Mouse (Mus musculus): ENCODE data around the gene Ascc1. TPM values are rescaled to one million over a fixed set of nuclear protein-coding genes. Genes with fewer than 3 reads are reported as not detected.

Gene Ascc1
- total RNA-seq, 1 experiment from 2014 or later = 33.8 TPM

- no peak for DNase-seq
Measured at GRCm38 (mm10) chr10:60080601-60080981, 78.0 kb downstream of the Ascc1 start.

GRCm38 (mm10) chr10:60080982-60081825 lies 78.6 kb downstream of the Ascc1 start:
- no peak for DNase-seq

- DNase-seq = peak; percentile 20
Measured at GRCm38 (mm10) chr10:60081905-60082304, 79.3 kb downstream of the Ascc1 start.

GRCm38 (mm10) chr10:60084065-60084464 lies 81.5 kb downstream of the Ascc1 start:
- no peak for DNase-seq

GRCm38 (mm10) chr10:60092311-60092710 lies 89.7 kb downstream of the Ascc1 start:
- DNase-seq = no peak

- no peak for DNase-seq
Measured at GRCm38 (mm10) chr10:60093751-60094150, 91.1 kb downstream of the Ascc1 start.

GRCm38 (mm10) chr10:60095558-60095957 lies 93.0 kb downstream of the Ascc1 start:
- no peak for DNase-seq

GRCm38 (mm10) chr10:60096302-60096701 lies 93.7 kb downstream of the Ascc1 start:
- no peak for DNase-seq

GRCm38 (mm10) chr10:60097146-60097545 lies 94.5 kb downstream of the Ascc1 start:
- no peak for DNase-seq

GRCm38 (mm10) chr10:60097774-60098173 lies 95.2 kb downstream of the Ascc1 start:
- no peak for DNase-seq

- DNase-seq = no peak
Measured at GRCm38 (mm10) chr10:60105391-60106145, 103.0 kb downstream of the Ascc1 start.

GRCm38 (mm10) chr10:60106146-60106530 lies 103.5 kb downstream of the Ascc1 start, which contains the start of gene Spock2:
Spock2 (plus strand) TSS chr10:60106219.
- peak; percentile 39 for DNase-seq

- DNase-seq = peak; percentile 45
Measured at GRCm38 (mm10) chr10:60106531-60107186, 104.1 kb downstream of the Ascc1 start.

- DNase-seq = peak; percentile 29
Measured at GRCm38 (mm10) chr10:60107448-60107847, 104.8 kb downstream of the Ascc1 start.

GRCm38 (mm10) chr10:60108321-60109111 lies 105.9 kb downstream of the Ascc1 start:
- no peak for DNase-seq

- DNase-seq = no peak
Measured at GRCm38 (mm10) chr10:60109336-60109735, 106.7 kb downstream of the Ascc1 start.

- no peak for DNase-seq
Measured at GRCm38 (mm10) chr10:60109989-60110388, 107.4 kb downstream of the Ascc1 start.

- no peak for DNase-seq
Measured at GRCm38 (mm10) chr10:60110908-60111475, 108.4 kb downstream of the Ascc1 start.

- no peak for DNase-seq
Measured at GRCm38 (mm10) chr10:60113965-60114690, 111.5 kb downstream of the Ascc1 start.

GRCm38 (mm10) chr10:60115345-60116185 lies 113.0 kb downstream of the Ascc1 start:
- peak; percentile 42 for DNase-seq
